ENCODE assay signal across 23 mouse cellular contexts in genomic region chr4:48003456-48003855, GRCm38 (mm10). TPM values are rescaled to one million over a fixed set of nuclear protein-coding genes. Genes with fewer than 3 reads are reported as not detected.
A peak's percentile ranks its signal among the peaks of the same experiment; 100 is the strongest.
DNase-seq lines count a peak whose midpoint lies in the region; ATAC-seq lines count a peak whose summit lies in the region.
"Had no signal": no experiment of that assay in that cellular context is flagged by ENCODE, and none has a peak within 500 bp of the region (broad histone marks: within the 10 kb centered on the region; RNA-seq: fewer than 3 reads in every experiment).

No protein-coding gene starts in this region.

- H3K27me3 ChIP-seq in hindbrain, embryonic 11.5 days (ENCODE audit: control insufficient read depth, insufficient read depth, low read length) = no peaks in the 10 kb centered on the region
- no peaks in the 10 kb centered on the region for H3K27me3 ChIP-seq in neural tube, embryonic 15.5 days (replicated peaks)
- H3K27me3 ChIP-seq: CH12.LX; forebrain, embryonic 13.5 days; limb, embryonic 15.5 days had no signal

- no peak overlapping the region for H3K4me3 ChIP-seq in hindbrain, embryonic 11.5 days (ENCODE audit: low read depth, low read length)
- H3K4me3 ChIP-seq in neural tube, embryonic 15.5 days (replicated peaks) = no peak overlapping the region
- H3K4me3 ChIP-seq: forebrain, embryonic 13.5 days; limb, embryonic 15.5 days had no signal

- no peaks in the 10 kb centered on the region for H3K4me1 ChIP-seq in hindbrain, embryonic 11.5 days (replicated peaks; ENCODE audit: control insufficient read depth, insufficient read depth, low read length)
- H3K4me1 ChIP-seq in neural tube, embryonic 15.5 days = no peaks in the 10 kb centered on the region
- H3K4me1 ChIP-seq: forebrain, embryonic 13.5 days; limb, embryonic 15.5 days had no signal

- H3K4me2 ChIP-seq in hindbrain, embryonic 11.5 days (replicated peaks; ENCODE audit: low read depth, low read length) = no peak overlapping the region
- H3K4me2 ChIP-seq in neural tube, embryonic 15.5 days = no peak overlapping the region
- H3K4me2 ChIP-seq: forebrain, embryonic 13.5 days; limb, embryonic 15.5 days; midbrain, embryonic 11.5 days had no signal

- intact Hi-C loops in left cerebral cortex, postnatal 36 days (cut with DNase I) = no loop called here

- peak; percentile 81 for DNase-seq in brain, adult 2 months (ENCODE audit: low read depth, low spot score)
- DNase-seq in layer of hippocampus, adult 11-12 months (ENCODE audit: low spot score) = peak; percentile 86
- DNase-seq in layer of hippocampus, postnatal 25 days (ENCODE audit: extremely low spot score in 1 of 2, low spot score in 1 of 2) = peak; percentile 48 to 72
- peak; percentile 14 to 31 for DNase-seq in left cerebral cortex, postnatal 36 days (ENCODE audit: low spot score in 2 of 2)
- DNase-seq in hindbrain, embryonic 11.5 days (ENCODE audit: low spot score) = no peak
- no peak for DNase-seq in ovary, postnatal 36 days (ENCODE audit: low spot score)
- no peak for DNase-seq in thymus, postnatal 25 days
- DNase-seq: adrenal gland, postnatal 10 days; gastrocnemius, postnatal 10 days; heart, adult 18-20 months; heart, postnatal 4 days; kidney, adult 11 months; kidney, postnatal 4 days; lung, adult 2 months; lung, postnatal 4 days; thymus, postnatal 4 days had no signal

- H3K27ac ChIP-seq in hindbrain, embryonic 11.5 days (ENCODE audit: low read depth, low read length) = no peak overlapping the region
- H3K27ac ChIP-seq in neural tube, embryonic 15.5 days (replicated peaks) = no peak overlapping the region
- H3K27ac ChIP-seq: forebrain, embryonic 13.5 days; hindbrain, postnatal 0 days; limb, embryonic 15.5 days; stomach, postnatal 0 days had no signal

- no peaks in the 10 kb centered on the region for H3K9me3 ChIP-seq in hindbrain, embryonic 11.5 days (ENCODE audit: control insufficient read depth, low read length)
- H3K9me3 ChIP-seq in neural tube, embryonic 15.5 days (replicated peaks) = no peaks in the 10 kb centered on the region
- H3K9me3 ChIP-seq: forebrain, embryonic 13.5 days; limb, embryonic 15.5 days had no signal

- no peak for ATAC-seq in hindbrain, embryonic 11.5 days (ENCODE audit: low FRiP score)
- no peak for ATAC-seq in neural tube, embryonic 15.5 days (ENCODE audit: low FRiP score)
- ATAC-seq: forebrain, embryonic 13.5 days; hindbrain, postnatal 0 days had no signal

- WGBS in hindbrain, embryonic 11.5 days = 89% methylated on average over 3 of the region's 3 CpGs
- WGBS in neural tube, embryonic 15.5 days = 92% methylated on average over 3 of the region's 3 CpGs

- no peaks in the 10 kb centered on the region for H3K36me3 ChIP-seq in hindbrain, embryonic 11.5 days (ENCODE audit: control insufficient read depth, insufficient read depth, low read length)
- H3K36me3 ChIP-seq in neural tube, embryonic 15.5 days = no peaks in the 10 kb centered on the region
- H3K36me3 ChIP-seq: limb, embryonic 15.5 days had no signal

- no peak overlapping the region for H3K9ac ChIP-seq in hindbrain, embryonic 11.5 days (ENCODE audit: low read depth, low read length)
- no peak overlapping the region for H3K9ac ChIP-seq in neural tube, embryonic 15.5 days (replicated peaks)
- H3K9ac ChIP-seq: forebrain, embryonic 13.5 days; limb, embryonic 15.5 days had no signal

RNA-seq across cellular contexts. Expression of gene Nr4a3, which starts 41.5 kb away (rescaled TPM):
- total RNA-seq in layer of hippocampus, postnatal 25 days (2021) = 10 to 100 TPM; 60.7 to 82.9 TPM
- total RNA-seq in left cerebral cortex, postnatal 36 days (2021) = 10 to 100 TPM; 21.5 to 25.1 TPM
- polyA plus RNA-seq in hindbrain, embryonic 11.5 days (2014; fragmentation: Nextera tagmentation; extraction: Ambion mirVana) = 1.2 and 1.7 TPM in 2 replicates
- 1.8 and 2.7 TPM in 2 replicates for polyA plus RNA-seq in neural tube, embryonic 15.5 days (2015; fragmentation: Nextera tagmentation; extraction: Ambion mirVana)

Comparison
In these comparisons a context has a peak if more than half of its experiments do, and no peak if none do; other contexts are left out.
1. DNase-seq: peak in brain, adult 2 months (single experiment), layer of hippocampus, adult 11-12 months (single experiment), layer of hippocampus, postnatal 25 days (2 of 2) and left cerebral cortex, postnatal 36 days (2 of 2); none in hindbrain, embryonic 11.5 days (single experiment), ovary, postnatal 36 days (single experiment) and thymus, postnatal 25 days (single experiment).